Mouse (Mus musculus): ENCODE data around the gene 1700012B09Rik. TPM values are rescaled to one million over a fixed set of nuclear protein-coding genes. Genes with fewer than 3 reads are reported as not detected.
A peak's percentile ranks its signal among the peaks of the same experiment; 100 is the strongest.

1700012B09Rik gene
- 0.65 and 1.0 TPM in 2 replicates for polyA plus RNA-seq (2015; fragmentation: Nextera tagmentation; extraction: Ambion mirVana)

DNA sequence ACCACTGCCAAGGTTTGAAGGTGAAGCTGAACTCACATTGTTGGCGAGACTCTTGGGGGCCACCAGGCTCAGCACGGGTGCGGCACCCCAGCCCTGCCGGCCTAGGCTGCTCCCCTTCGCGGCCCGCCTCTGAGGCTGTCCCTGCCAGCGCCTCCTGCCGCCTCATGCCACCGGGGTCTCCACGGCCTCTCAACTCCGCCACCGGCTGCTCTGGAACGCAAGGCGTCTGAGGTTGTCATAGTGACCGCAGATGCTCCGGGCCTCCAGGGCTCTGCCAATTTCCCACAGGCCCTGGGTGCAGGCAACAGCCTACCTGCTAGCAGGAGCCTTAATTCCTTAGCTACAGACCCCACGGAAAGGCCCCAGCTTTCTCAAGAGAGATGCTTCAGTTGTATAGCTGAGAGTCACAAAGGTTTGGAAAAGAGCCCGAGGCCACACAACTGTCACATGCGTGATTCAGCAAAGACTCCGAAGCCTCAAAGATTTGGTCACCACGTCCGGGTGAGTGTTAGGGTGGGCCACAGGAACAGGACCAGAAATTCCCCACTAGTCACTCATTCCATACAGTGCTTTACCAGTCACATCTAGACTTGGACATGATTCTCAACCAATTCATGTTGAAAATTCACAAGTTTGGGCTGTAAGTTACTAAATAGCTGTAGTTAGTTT is at the start of gene 1700012B09Rik:
1700012B09Rik (minus strand) TSS at position 228 of the 669 bp plus-strand sequence.
- 21% methylated on average over 23 of the region's 23 CpGs for WGBS
- no peak within 1 kb of the TSS for H3K4me3 ChIP-seq (replicated peaks)
- peak within 1 kb of the TSS; percentile 34 for H3K4me2 ChIP-seq
- H3K9me3 ChIP-seq (replicated peaks), result no peaks in the 10 kb centered on the region
- H3K36me3 ChIP-seq, result no peaks in the 10 kb centered on the region
- H3K27me3 ChIP-seq (replicated peaks), result no peaks in the 10 kb centered on the region
- 0 out of 2 replicates have a peak within 1 kb of the TSS, but pooled peaks have one; percentile 20 for H3K9ac ChIP-seq (replicated peaks)
- peak; percentile 42; the same call in 1 of the 2 replicates for ATAC-seq (ENCODE audit: low FRiP score)
- H3K4me1 ChIP-seq, result peaks cover 16% of the 10 kb centered on the region
- H3K27ac ChIP-seq (replicated peaks), result no peak within 1 kb of the TSS

GRCm38 (mm10) chr9:14810111-14810510 is 39.3 kb upstream of the 1700012B09Rik start:
- Histone ChIP-seq H3K27me3 (replicated peaks) (no peaks in the 10 kb centered on the region), H3K4me1 (no peaks in the 10 kb centered on the region), H3K27ac (replicated peaks) (no peak overlapping the region), H3K9ac (replicated peaks) (no peak overlapping the region), H3K4me3 (replicated peaks) (no peak overlapping the region), H3K9me3 (replicated peaks) (no peaks in the 10 kb centered on the region), H3K4me2 (no peak overlapping the region), H3K36me3 (peaks cover 38% of the 10 kb centered on the region)
- 95% methylated on average over 5 of the region's 5 CpGs for WGBS
- ATAC-seq (ENCODE audit: low FRiP score), result no peak

DNA sequence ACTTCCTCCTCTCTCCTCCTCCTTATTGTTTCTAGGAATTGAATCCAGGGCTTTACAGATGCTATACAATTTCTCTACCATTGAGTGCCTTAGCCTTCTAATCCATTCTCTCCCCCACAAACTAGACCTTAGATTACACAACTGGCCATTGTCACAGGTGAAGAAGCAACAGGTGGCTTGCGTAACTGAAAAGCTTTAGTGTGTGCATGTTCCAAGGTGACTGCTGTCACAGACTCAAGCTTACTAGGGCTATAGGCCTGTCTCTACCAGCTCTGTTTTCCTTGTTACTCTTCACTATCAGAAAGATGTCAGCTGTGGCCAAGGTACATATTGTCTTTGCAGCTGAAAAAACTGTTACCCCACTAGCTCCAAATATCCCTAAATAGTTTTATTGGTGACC is 36.0 kb upstream of the 1700012B09Rik start:
- no peaks in the 10 kb centered on the region for H3K27me3 ChIP-seq (replicated peaks)
- no peak overlapping the region for H3K4me3 ChIP-seq (replicated peaks)
- peaks cover 38% of the 10 kb centered on the region for H3K36me3 ChIP-seq
- no peaks in the 10 kb centered on the region for H3K4me1 ChIP-seq
- 100% methylated on average over 1 of the region's 1 CpGs for WGBS
- no peak overlapping the region for H3K4me2 ChIP-seq
- H3K9ac ChIP-seq (replicated peaks), result no peak overlapping the region
- H3K9me3 ChIP-seq (replicated peaks), result no peaks in the 10 kb centered on the region
- H3K27ac ChIP-seq (replicated peaks), result no peak overlapping the region
- ATAC-seq (ENCODE audit: low FRiP score), result no peak

DNA sequence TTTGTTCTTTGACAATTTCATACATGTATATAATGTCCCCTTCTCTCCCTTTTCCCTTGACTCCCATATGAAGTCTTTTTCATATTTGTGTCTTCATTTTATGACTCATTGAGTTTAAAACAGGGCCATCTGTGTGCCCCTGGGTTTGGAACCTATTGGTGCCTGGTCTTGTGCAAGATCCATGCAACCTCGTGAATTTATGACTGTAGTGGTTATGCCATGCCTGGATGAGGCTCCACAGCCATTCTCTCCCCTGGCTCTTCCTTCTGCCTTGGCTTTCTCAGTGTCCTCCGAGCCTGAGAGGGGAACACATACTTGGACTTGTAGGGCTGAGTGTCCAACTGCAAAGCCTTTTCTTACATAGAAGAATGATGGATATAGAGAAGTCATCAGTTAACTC is 34.9 kb upstream of the 1700012B09Rik start:
- Histone ChIP-seq H3K9ac (replicated peaks) (no peak overlapping the region), H3K9me3 (replicated peaks) (no peaks in the 10 kb centered on the region), H3K4me1 (no peaks in the 10 kb centered on the region), H3K4me3 (replicated peaks) (no peak overlapping the region), H3K27me3 (replicated peaks) (no peaks in the 10 kb centered on the region), H3K36me3 (peaks cover 43% of the 10 kb centered on the region), H3K27ac (replicated peaks) (no peak overlapping the region), H3K4me2 (no peak overlapping the region)
- ATAC-seq (ENCODE audit: low FRiP score), result no peak
- WGBS, result 86% methylated on average over 2 of the region's 2 CpGs

- Histone ChIP-seq H3K27ac (replicated peaks) (no peak overlapping the region), H3K9me3 (replicated peaks) (no peaks in the 10 kb centered on the region), H3K4me2 (no peak overlapping the region), H3K9ac (replicated peaks) (no peak overlapping the region), H3K4me1 (peaks cover 10% of the 10 kb centered on the region), H3K27me3 (replicated peaks) (no peaks in the 10 kb centered on the region), H3K36me3 (peaks cover 20% of the 10 kb centered on the region), H3K4me3 (replicated peaks) (no peak overlapping the region)
- no peak for ATAC-seq (ENCODE audit: low FRiP score)
- 94% methylated on average over 6 of the region's 6 CpGs for WGBS
These were observed 16.5 kb upstream of the 1700012B09Rik start for GRCm38 (mm10) chr9:14787356-14787755.

GRCm38 (mm10) chr9:14784039-14785002 is 13.5 kb upstream of the 1700012B09Rik start, which contains the start of the genes Mre11a and Ankrd49:
TSS of gene Mre11a (plus strand) at chr9:14784654.
TSS of gene Ankrd49 (minus strand) at chr9:14784856.
- H3K27ac ChIP-seq (replicated peaks), result peak within 1 kb of the TSS; percentile 92
- no peaks in the 10 kb centered on the region for H3K27me3 ChIP-seq (replicated peaks)
- H3K4me3 ChIP-seq (replicated peaks), result peak within 1 kb of the TSS; percentile 87
- no peaks in the 10 kb centered on the region for H3K9me3 ChIP-seq (replicated peaks)
- under 1% methylated on average over 62 of the region's 62 CpGs for WGBS
- H3K9ac ChIP-seq (replicated peaks), result peak within 1 kb of the TSS; percentile 57
- peak; percentile 100 for ATAC-seq (ENCODE audit: low FRiP score)
- peak within 1 kb of the TSS; percentile 90 for H3K4me2 ChIP-seq
- H3K4me1 ChIP-seq, result peaks cover 10% of the 10 kb centered on the region
- H3K36me3 ChIP-seq, result peaks cover 21% of the 10 kb centered on the region

- Histone ChIP-seq H3K4me3 (replicated peaks) (no peak overlapping the region), H3K27ac (replicated peaks) (no peak overlapping the region), H3K9me3 (replicated peaks) (no peaks in the 10 kb centered on the region), H3K9ac (replicated peaks) (no peak overlapping the region), H3K27me3 (replicated peaks) (no peaks in the 10 kb centered on the region), H3K36me3 (peaks cover 16% of the 10 kb centered on the region), H3K4me1 (no peaks in the 10 kb centered on the region), H3K4me2 (no peak overlapping the region)
- 45% methylated on average over 13 of the region's 13 CpGs for WGBS
- ATAC-seq (ENCODE audit: low FRiP score), result no peak
These were observed 7.5 kb upstream of the 1700012B09Rik start for GRCm38 (mm10) chr9:14778341-14778740.

- H3K9me3 ChIP-seq (replicated peaks), result no peaks in the 10 kb centered on the region
- H3K27me3 ChIP-seq (replicated peaks), result no peaks in the 10 kb centered on the region
- WGBS, result 62% methylated on average over 2 of the region's 2 CpGs
- no peak overlapping the region for H3K4me2 ChIP-seq
- no peaks in the 10 kb centered on the region for H3K36me3 ChIP-seq
- H3K4me3 ChIP-seq (replicated peaks), result no peak overlapping the region
- no peak overlapping the region for H3K9ac ChIP-seq (replicated peaks)
- no peak overlapping the region for H3K27ac ChIP-seq (replicated peaks)
- ATAC-seq (ENCODE audit: low FRiP score), result no peak
- H3K4me1 ChIP-seq, result peaks cover 13% of the 10 kb centered on the region; the same call in 1 of the 2 replicates
These were observed 3.0 kb upstream of the 1700012B09Rik start for GRCm38 (mm10) chr9:14773813-14774212.

- no peak overlapping the region for H3K4me3 ChIP-seq (replicated peaks)
- no peaks in the 10 kb centered on the region for H3K36me3 ChIP-seq
- H3K27ac ChIP-seq (replicated peaks), result no peak overlapping the region
- H3K4me1 ChIP-seq, result peaks cover 16% of the 10 kb centered on the region
- H3K9ac ChIP-seq (replicated peaks), result no peak overlapping the region
- ATAC-seq (ENCODE audit: low FRiP score), result no peak
- H3K9me3 ChIP-seq (replicated peaks), result no peaks in the 10 kb centered on the region
- WGBS, result 96% methylated on average over 2 of the region's 2 CpGs
- H3K27me3 ChIP-seq (replicated peaks), result no peaks in the 10 kb centered on the region
- H3K4me2 ChIP-seq, result no peak overlapping the region
These were observed 1.2 kb upstream of the 1700012B09Rik start for GRCm38 (mm10) chr9:14772074-14772473.

DNA sequence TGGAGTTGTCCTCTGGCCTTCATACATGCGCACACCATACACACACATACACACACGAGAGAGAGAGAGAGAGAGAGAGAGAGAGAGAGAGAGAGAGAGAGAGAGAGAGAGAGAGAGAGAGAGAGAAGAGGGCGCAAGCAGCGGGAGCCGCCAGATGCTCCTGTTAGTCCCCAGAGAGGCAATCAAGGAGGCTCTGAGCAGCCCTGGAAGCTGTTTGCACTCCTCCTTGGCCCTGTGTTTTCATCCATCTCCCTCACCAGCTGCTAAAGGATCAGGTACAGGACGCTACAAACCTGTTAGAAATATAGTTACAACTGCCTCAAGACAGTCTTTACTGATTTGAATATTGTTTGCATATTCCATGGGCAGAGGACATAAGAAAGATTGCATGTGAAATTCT is 1.0 kb downstream of the 1700012B09Rik start:
- H3K4me1 ChIP-seq, result peaks cover 16% of the 10 kb centered on the region
- no peak overlapping the region for H3K4me2 ChIP-seq
- no peak overlapping the region for H3K4me3 ChIP-seq (replicated peaks)
- no peaks in the 10 kb centered on the region for H3K36me3 ChIP-seq
- H3K9me3 ChIP-seq (replicated peaks), result no peaks in the 10 kb centered on the region
- H3K27me3 ChIP-seq (replicated peaks), result 0 out of 2 replicates have a peak, but pooled peaks cover 3% of the 10 kb centered on the region
- 0 out of 2 replicates have a peak, but pooled peaks have one; percentile 59 for ATAC-seq (ENCODE audit: low FRiP score)
- H3K9ac ChIP-seq (replicated peaks), result no peak overlapping the region
- 41% methylated on average over 5 of the region's 6 CpGs for WGBS
- H3K27ac ChIP-seq (replicated peaks), result no peak overlapping the region

DNA sequence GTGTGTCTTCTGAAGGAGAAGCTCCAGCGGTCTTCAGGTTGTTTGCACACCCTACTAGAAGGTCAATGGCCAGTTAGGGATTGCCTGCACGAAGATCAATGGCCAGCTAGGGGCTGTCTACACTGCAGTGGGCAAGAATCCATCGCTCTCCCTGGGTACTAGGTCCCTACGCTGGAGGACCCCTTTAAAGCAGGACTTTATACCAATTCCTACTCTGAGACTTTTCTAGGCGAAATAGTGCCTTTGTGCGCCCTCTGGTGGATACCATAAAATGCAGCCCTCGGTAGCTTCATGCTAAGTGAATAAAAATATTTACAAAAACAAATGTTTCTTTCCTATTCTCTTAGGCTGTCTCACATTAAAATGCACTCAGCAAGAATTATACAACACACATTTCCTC is 6.1 kb downstream of the 1700012B09Rik start:
- Histone ChIP-seq H3K9ac (replicated peaks) (no peak overlapping the region), H3K27me3 (replicated peaks) (0 out of 2 replicates have a peak, but pooled peaks cover 3% of the 10 kb centered on the region), H3K4me2 (no peak overlapping the region), H3K4me3 (replicated peaks) (no peak overlapping the region), H3K36me3 (no peaks in the 10 kb centered on the region), H3K27ac (replicated peaks) (no peak overlapping the region), H3K9me3 (replicated peaks) (no peaks in the 10 kb centered on the region), H3K4me1 (peaks cover 8% of the 10 kb centered on the region; the same call in 1 of the 2 replicates)
- ATAC-seq (ENCODE audit: low FRiP score), result peak; percentile 61; the same call in 1 of the 2 replicates
- WGBS, result 24% methylated on average over 7 of the region's 7 CpGs

All from neural tube, embryonic 15.5 days (tissue).